Mouse (Mus musculus) WW6 (cell line): ENCODE data around the gene Camsap3.

ENCODE experiments used
- DNase-seq: peaks from one replicate; pipeline ENCODE4 v3.0.0-alpha.2; 2013; ENCODE audit warnings: low read depth, low spot score

The Camsap3 gene

DNA sequence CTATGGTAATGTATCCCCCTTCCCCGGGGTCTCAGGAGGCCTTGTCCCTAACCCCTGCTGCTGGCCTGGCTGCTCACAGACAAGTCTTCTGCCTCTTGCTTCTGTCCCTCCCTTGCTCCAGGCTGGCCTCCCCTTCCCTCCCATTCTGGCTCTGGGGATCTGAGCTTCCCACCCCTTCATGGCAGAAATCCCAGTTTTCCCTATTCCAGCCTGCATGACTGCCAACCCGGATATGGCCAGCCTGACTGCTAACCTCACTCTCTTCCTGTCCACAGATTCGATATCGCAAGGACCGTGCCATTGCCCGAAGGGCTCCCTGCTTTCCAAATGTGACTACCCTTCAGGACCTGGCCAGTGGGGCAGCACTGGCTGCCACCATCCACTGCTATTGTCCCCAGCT, 13.3 kb downstream of the Camsap3 start:
- no peak for DNase-seq

DNA sequence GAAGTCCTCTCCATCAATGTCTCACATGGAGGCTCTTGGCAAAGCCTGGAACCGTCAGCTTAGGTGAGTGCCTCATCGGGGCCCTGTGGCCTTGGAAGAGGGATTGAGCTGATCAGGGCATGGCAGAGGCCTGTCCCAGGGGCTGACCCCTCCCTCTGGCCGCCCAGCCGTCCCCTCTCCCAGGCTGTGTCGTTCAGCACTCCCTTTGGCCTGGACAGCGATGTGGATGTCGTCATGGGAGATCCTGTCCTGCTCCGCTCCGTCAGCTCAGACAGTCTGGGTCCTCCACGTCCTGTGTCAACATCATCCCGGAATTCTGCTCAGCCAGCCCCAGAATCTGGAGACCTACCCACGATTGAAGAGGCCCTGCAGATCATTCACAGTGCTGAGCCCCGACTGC, 16.3 kb downstream of the Camsap3 start:
- no peak for DNase-seq

DNA sequence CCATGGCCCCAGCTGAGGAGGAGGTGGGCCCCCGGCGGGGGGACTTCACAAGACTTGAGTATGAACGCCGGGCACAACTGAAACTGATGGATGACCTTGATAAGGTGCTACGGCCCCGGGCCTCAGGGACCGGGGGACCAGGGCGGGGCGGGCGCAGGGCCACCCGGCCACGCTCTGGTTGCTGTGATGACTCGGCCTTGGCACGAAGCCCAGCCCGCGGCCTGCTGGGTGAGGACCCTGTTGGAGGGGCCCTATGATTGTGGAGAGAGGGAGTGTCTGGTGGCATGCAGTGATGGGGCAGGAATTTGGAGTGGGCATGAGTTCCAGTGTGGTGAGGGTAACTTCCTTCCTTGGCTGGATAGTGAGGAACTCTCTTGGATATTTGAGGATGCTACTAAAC, 19.5 kb downstream of the Camsap3 start:
- no peak for DNase-seq

DNA sequence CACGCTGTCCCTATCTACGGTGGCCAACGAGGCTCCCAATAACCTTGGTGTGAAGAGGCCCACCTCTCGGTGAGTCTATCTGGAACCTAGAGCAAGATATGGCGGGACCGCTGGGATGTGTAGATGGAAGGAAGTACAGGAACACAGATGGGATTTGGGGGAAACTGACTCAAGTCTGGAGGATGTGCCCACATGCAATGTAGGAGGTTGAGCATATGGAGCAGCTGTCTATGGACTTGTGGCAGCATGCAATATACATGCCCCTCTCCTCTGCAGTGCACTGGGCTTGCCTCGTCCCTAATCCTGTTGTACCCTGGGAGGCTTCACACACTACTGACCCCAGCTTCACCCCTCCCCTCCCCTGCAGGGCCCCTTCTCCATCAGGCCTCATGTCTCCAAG, 20.7 kb downstream of the Camsap3 start:
- DNase-seq, result no peak

DNA sequence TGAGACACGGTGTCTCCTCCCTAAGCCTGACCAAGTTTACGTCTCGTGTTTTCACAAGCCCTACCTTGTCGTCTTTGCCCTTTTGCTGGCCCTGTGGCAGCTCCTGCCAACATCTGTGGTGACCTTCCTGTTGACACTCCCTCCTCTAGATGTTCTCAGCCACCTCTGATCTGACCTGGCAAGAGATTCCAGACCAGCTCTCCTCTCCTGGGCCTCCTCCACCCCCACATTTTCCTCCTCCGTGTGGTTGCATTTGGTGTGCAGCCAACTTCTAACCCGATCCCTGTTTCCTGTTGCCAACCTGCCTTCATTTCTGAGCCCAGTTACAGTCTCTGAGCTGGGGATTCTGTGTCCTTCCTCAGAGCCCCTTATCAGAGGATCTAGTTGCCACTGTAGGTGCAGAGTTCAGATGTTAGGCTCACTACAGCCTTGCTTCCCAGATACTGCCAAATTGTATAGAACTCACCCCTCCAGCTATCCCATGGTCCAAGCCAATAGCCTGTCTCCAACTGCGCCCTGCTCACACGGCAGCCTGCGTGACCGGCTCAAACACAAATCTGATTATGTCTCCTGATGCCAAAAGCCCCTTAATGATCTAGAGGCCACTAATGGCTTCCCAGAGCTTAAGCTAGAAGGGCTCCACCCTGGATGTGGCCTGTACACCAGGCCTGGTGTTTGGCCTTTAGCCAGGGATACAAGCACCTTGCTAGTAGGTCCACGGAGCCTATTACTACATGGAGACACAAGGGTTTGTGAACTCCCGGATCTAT, 22.1 kb downstream of the Camsap3 start:
- no peak for DNase-seq

DNA sequence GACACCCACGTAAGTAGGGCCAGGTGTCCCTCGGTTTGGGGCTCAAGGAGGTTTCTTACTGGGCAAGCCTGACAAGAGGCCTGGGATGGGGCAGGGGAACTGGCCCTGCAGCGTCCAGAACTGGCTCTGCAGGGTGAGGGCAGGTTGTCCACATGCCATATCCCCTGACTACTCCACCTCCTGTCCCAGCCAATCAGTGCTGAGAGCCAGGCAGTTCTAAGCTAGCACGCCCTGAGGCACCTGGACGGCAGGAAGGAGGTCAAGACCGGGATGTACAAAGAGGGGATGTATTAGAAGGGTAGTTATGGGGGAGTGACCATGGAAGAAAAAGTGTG, 22.7 kb downstream of the Camsap3 start:
- no peak for DNase-seq

DNA sequence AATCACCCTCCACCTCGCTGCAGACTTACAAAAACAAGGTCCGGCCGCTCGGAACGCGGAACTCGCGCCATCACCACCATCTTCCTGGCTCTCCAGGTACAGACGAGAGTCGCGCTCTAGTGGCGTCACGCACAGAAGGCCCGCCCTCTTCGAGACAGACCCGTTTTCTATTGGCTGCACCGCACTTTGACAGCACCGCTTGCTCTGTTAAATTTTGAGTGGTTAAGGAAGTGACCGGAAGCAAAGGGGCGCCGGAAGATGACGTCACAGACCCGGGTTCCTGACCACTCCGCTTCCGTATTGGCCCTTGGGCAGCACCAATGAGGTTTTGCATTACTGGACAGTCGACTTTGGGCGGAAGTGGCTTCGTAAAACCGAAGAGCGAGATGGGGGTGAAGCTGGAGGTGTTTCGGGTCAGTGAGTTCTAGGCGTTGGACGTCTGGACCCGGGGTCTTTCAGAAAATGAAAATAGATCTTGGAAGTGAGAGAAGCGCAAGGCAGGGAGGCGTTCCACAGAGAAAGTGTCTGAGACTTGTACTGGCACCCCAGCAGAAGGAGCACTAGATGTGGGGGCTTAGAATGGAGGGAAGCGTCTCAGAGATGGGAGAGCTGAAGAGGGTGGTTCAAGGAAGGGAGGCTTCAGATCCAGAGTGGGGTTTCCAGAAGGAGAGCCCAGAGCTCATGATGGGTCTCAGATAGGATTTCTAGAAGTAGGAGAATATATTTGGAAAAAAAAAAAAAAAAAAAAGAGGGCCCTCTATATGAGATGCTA, 34.3 kb downstream of the Camsap3 start, which contains the start of the genes Xab2 and Pet100:
Gene Xab2 (minus strand): TSS at position 118 of the 772 bp plus-strand sequence.
Gene Pet100 (plus strand): TSS at position 350 of the 772 bp plus-strand sequence.
- DNase-seq, result peak; percentile 100

DNA sequence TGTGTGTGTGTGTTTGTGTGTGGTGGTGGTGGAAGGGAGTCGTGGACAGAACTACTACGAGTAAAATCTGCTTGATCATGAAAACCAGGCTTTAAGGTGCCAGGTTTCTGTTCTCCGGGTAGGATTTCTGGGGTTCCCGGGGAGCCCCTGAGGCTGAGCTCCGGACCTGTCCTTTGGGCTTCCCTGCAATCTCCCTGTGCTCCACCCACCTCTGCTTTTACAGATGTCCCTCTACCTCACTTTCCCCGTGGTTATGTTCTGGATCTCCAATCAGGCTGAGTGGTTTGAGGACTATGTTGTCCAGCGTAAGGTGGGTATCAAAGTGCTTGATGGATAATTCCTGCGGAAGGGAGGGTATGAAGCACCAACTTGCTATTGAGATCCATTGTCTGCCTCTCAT, 35.0 kb downstream of the Camsap3 start:
- no peak for DNase-seq

DNA sequence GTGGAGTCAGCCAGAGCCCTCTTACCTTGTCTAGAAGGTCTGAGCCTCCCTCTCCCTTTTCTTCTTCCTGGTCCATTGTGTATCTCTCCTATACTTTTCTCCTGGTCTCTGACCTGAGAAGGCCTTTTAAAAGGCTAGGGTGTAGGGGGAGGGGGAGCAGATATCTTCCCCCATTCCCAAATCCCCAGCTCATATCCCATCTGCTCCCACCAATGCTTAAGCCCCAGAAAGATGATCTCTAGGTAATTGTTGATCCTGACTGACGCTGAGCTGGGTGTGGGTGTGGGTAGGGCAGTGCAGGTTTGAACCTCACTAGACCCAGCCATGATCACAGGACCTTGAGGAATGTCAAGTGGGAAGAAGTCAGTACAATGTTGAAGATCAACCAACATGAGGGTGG, 38.4 kb downstream of the Camsap3 start, which contains the start of gene Pcp2:
Gene Pcp2 (minus strand): TSS at position 101 of the 400 bp plus-strand sequence.
- no peak for DNase-seq

DNA sequence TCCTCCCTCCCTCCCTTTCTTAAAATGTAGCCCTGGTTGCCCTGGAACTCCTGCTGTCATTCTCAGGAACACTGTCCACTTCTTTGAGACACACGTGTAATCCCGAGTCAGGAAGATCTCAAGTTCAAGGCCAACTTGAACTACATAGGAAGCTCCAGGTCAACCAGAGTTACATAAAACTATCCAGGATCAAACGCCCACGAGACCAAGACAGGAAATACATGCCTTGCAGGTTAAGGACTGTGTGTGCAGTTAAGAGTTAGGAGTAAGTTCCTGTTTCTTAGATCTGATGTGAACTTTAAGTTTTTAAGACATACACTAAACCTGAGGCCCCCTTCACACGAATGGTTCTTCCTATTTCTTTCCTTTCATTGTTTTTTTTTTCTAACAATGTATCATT, 39.9 kb downstream of the Camsap3 start:
- no peak for DNase-seq

DNA sequence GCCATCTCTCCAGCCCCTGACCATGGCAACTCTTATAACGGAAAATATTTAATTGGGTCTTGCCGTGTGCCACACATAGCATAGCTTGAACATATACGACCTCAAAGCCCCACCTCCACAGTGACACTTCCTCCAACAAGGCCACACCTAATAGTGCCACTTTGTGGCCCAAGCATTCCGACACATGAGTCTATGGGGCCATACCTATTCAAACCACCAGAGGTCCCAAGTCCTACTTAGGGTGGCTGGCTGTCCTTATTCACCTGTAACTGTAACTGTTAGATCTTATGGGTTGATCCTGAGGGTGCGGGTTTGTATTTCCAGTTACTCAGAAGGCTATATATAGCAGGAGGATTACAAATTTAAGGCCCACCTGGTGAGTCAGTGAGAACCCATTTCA, 40.9 kb downstream of the Camsap3 start:
- DNase-seq, result no peak

DNA sequence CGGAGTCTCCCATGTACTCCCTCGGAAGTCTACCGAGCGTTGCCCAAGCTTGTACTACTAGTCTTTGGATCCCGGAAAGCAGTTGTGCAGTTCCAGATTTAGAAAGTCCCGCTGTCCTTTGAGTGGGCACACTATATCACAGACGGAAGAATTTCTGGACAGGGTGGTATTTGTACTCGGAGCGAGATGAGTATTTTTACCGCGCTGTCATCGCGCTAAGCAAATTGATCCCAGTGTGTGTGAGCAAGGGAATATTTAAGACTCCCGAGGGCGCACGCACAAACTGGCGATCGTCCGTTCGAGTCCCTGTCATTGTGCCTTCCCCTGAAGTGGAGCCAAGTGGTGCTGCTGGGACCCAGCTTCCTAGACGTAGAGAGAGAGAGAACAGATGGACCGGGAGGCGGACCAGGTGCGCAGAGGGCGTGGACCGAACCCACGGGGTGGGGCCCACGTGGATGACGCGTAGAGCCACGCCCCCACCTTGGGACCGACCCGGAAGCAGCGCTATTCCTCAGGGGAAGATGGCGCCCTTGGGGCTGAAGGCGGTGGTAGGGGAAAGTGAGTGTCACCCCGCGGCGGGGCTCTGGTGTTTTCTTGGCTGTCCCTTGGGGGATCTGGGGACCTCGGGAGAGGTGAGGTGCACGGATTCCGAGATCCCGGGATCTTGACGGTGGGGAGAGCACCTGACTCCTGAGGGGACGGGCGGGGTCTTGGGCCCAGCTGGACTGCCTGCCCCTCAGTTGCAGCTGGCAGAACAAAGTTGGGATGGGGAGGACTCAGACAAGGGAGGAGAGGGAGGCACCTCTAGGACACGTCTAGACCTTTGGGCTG, 43.8 kb downstream of the Camsap3 start, which contains the start of gene Stxbp2:
Gene Stxbp2 (plus strand): TSS at position 309 of the 831 bp plus-strand sequence.
- peak; percentile 76 for DNase-seq

DNA sequence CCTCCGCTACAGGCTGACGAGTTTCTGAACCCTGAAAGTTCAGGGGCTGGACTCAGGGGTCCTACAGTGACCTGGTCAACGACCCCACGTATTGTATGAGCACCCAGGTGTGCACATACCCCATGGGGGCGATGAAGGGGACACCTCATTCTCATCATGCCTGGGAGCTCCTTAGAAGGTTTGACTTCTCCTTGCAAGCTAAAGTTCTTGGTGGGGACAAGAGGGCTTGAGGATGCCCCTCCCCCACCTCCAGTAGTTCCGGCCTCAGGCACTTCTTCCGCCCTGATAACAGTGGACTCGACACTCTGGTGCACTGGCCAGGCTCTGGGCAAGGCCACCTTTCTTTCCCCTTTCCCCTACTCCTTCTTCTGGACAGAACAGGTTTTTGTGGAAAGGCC, 44.4 kb downstream of the Camsap3 start:
- no peak for DNase-seq

DNA sequence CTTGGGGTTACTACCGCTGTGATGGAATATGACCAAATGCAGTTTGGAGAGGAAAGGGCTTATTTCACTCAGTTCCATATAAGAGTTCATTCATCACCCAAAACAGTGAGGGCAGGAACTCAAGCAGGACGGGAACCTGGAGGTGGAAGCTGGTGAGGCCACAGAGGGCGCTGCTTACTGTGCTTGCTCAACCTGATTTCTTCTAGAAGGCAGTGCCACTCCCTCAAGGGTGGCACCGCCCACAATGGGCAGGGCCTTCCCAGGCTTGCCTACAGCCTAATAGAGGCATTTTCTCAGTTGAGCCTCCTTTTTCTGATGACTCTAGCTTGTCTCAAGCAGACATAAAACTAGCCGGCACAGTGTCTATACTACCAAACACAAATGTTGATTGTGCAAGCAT, 58.7 kb downstream of the Camsap3 start:
- DNase-seq, result no peak

DNA sequence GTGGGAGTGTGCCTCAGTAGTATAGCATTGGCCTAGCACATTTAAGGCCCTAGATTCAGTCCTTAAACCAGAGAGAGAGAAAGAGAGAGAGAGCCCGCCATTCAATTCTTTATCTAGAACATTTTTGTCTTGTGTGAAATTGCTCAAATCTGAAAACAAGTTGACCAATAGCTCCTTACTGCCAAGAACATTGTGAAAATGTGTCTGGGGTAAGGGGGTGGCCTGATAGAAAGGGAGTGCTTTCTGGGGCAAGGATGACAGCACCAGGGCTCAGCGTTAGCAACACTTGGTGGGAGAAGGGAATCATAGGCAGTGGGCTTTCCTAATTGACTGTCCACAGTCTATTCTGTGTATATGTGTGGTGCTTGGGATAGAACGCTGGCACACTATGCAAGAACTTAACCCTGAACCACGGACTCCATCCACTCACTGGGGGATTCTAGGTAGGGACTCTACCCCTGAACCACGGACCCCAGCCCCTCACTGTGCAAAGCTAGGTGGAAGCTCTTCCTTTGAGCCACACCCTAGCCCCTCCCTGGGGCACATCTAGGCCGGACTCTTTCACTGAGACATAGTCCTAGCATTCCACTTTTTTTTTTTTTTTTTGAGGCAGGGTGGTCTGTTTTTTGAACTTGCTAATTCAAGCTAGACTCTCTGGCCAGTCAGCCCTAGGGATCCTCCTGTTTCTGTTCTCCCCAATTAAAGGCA, 59.9 kb downstream of the Camsap3 start:
- no peak for DNase-seq

DNA sequence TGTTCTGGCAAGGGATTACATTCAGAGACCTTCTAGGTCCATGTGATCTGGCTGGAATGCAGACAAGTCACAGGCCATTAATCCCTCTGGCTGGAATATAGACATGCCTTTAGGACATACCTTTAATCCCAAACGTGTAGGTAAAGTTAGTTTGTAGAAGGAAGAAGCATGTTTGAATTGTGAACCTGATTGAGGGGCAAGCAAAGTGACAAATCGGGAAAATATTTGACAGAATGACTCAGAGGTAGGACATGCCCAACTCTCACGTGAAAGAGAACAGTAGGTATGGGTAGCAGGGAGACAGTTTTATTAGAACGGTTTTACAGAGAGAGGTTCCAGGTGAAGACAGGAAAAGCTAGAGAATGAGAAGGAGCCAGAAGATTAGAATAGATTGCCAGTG, 60.5 kb downstream of the Camsap3 start:
- no peak for DNase-seq

DNA sequence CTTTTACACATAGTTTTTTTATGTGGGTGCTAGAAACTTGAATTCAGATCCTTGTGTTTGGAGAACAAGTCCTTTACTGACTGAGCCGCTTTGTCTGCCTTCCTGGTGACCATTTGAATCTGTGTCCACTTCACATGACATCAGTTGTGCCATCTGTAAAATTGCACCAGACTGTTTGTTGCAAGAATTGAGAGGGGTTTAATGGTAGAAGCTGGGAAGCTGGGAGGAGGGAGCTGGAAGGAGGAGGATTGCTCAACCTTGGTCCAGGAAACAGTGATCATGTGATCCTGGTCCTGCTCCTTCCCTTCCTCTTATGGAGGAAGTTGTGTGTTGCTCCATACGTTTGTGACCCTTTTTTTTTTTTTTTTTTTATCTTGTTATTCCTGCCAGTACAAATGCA, 61.2 kb downstream of the Camsap3 start:
- no peak for DNase-seq

DNA sequence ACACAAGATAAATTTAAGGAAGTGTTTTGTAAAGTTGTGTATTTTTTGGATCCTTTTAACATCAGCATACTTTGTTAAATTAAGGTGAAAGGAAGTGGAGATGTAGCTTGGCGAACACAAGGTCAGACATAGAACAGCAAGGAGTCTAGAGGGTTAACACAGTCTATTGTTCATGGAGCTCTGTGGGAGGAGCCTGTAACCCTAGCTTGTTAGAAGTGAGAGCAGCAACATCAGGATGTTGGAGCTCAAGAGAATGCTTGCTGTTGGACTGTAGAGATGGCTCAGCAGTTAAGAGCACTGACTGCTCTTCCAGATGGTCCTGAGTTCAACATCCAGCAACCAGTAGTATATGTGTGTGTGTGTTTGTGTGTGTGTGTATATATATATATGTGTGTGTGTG, 61.9 kb downstream of the Camsap3 start:
- no peak for DNase-seq

DNA sequence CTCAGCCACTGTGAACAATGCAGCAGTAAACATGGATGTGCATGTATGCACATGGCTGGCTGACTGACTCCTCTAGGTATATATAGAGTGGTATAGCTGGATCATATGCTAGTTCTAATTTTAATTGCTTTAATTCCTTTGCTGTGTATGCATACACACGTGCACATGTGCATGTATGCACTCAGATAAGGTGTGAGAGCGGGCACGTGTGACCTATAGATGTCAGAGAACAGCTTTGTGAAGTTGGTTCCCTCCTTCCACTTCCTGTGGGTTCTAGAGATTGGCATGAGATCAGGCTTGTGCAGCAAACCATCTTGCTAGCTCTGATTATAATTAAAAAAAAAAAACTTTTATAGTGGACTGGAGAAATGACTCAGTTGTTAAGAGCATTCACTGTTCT, 65.8 kb downstream of the Camsap3 start:
- no peak for DNase-seq

DNA sequence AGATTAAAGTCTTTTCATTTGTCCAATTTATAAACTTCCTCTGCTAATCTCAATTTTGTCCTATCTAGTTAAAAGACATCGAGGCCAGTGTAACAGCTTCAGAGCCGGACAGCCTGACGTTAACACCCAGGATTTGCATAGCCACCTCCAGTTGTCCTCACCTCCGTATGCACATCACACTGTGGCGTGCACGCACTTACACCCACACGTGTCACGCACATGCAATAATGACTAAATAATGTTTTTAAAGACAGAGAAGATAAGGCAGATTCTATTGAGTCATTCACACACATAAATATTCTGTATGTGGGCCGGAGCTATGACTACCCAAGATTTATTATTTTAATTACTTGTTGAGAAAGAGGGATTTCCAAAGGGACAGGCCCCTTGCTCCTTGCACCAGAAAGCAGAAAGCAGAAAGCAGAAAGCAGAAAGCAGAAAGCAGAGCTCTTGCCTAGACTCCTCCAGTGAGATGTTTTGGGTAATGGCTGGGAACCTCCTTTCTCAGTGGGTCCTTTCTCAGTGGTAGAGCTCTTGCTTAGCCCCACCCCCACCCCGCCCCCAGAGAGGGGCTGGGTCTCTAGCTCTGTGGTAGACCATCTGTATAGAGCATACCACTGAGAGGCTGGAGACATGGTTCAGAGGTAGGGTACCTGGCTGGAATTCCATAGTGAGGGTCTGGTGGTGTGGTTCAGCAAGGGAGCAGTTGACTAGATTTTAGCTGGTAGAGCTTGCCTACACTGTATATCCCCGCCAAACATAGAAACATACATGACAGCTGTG, 67.8 kb downstream of the Camsap3 start:
- no peak for DNase-seq

DNA sequence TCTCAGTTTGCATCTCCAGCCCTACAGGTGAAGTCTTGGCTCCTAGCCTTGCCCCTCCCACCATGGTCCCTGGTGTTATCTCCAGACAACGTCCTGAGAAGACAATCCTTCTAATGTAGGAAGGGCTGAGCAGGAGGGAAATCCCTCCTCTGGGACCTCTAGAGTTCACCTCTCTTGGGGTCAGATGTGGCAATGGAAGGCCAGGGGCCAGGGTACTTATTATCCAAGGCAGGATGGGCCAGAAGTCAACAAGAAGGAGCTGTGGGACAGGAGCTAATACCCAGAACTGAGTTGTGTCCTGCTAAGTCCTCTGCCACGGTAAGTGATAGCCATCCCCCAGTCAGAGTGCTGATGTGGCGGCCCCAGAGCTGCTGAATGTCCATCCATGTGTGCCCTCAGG, 68.4 kb downstream of the Camsap3 start, which contains the start of gene Retn:
Gene Retn (plus strand): TSS at position 245 of the 400 bp plus-strand sequence.
- no peak for DNase-seq
